Mouse (Mus musculus) limb, embryonic 13.5 days (tissue): Measurements from ENCODE around the gene Fam83d. TPM values are rescaled to one million over a fixed set of nuclear protein-coding genes. Genes with fewer than 3 reads are reported as not detected.

Experiments
- ATAC-seq: fragments of 200-750 bp; cut with Nextera tagmentation; 2 replicates; pipeline ENCODE4 v1.8.0; 2017; ENCODE audit warnings: low read depth, moderate number of reproducible peaks, moderate TSS enrichment; ENCODE audit not compliant: low FRiP score
- H3K27ac ChIP-seq: fragments of 300-500 bp; sonication (generic); 2 replicates; pipeline ENCODE4 v1.5.1; 2015; ENCODE audit warnings: inconsistent platforms, mild to moderate bottlenecking, moderate library complexity
- H3K27me3 ChIP-seq: fragments of 300-500 bp; sonication (generic); 2 replicates; pipeline ENCODE4 v1.6.1; 2015; ENCODE audit warnings: mild to moderate bottlenecking, inconsistent platforms
- H3K36me3 ChIP-seq: fragments of 300-500 bp; sonication (generic); 2 replicates; pipeline ENCODE4 v1.6.1; 2015; ENCODE audit warnings: inconsistent platforms, mild to moderate bottlenecking, moderate library complexity
- H3K4me1 ChIP-seq: fragments of 300-500 bp; sonication (generic); 2 replicates; pipeline ENCODE4 v1.6.1; 2015; ENCODE audit warnings: inconsistent platforms
- H3K4me2 ChIP-seq: fragments of 300-500 bp; sonication (generic); replicated peaks from 2 replicates; pipeline ENCODE4 v1.6.1; 2015; ENCODE audit warnings: inconsistent platforms, mild to moderate bottlenecking, moderate library complexity
- H3K4me3 ChIP-seq: fragments of 300-500 bp; sonication (generic); 2 replicates; pipeline ENCODE4 v1.5.1; 2015; ENCODE audit warnings: moderate library complexity, mild to moderate bottlenecking, inconsistent platforms
- H3K9ac ChIP-seq: fragments of 300-500 bp; sonication (generic); 2 replicates; pipeline ENCODE4 v1.6.1; 2015; ENCODE audit warnings: mild to moderate bottlenecking, inconsistent platforms
- H3K9me3 ChIP-seq: fragments of 300-500 bp; sonication (generic); 2 replicates; pipeline ENCODE4 v1.6.1; 2016; ENCODE audit warnings: inconsistent platforms
- WGBS: fragments of 180-500 bp; shearing (Covaris S2); methylation state at CpG from one replicate; pipeline ENCODE4 v1.1.7; 2015; 5-methylcytosine and 5-hydroxymethylcytosine counted together
- polyA plus RNA-seq: library from polyadenylated mRNA; unstranded; fragments of >200 nt; fragmentation: Nextera tagmentation; extraction: Ambion mirVana; gene quantifications from 2 replicates; pipeline ENCODE4 v1.2.1, GENCODE M21; 2015

Fam83d gene
- polyA plus RNA-seq, 1 experiment from 2014 or later, result 49.4 TPM

DNA sequence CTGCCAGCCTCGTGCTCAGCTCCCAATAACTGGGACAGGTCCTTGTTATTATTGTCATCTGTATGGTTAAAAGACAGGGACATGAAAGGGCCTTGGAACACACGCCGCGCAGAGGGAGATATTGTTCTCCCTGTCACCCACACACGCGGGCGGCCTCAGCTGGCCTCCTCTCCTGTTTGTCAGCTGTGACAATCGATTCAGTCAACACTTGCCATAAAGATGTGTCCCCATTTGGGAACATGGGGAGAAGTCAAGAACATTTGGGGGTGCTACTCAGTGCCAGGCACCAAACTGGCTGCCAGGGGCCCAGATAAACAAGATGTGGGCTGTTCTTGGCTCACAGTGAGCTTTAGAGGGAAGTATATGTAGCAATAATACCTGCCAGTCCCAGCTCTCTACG, 18.5 kb upstream of the Fam83d start:
- Histone ChIP-seq H3K4me1 (peaks cover 11% of the 10 kb centered on the region), H3K4me3 (no peak overlapping the region), H3K9me3 (no peaks in the 10 kb centered on the region), H3K27me3 (no peaks in the 10 kb centered on the region), H3K27ac (no peak overlapping the region), H3K4me2 (no peak overlapping the region), H3K9ac (no peak overlapping the region), H3K36me3 (no peaks in the 10 kb centered on the region)
- WGBS, result 92% methylated on average over 9 of the region's 9 CpGs
- no peak for ATAC-seq

DNA sequence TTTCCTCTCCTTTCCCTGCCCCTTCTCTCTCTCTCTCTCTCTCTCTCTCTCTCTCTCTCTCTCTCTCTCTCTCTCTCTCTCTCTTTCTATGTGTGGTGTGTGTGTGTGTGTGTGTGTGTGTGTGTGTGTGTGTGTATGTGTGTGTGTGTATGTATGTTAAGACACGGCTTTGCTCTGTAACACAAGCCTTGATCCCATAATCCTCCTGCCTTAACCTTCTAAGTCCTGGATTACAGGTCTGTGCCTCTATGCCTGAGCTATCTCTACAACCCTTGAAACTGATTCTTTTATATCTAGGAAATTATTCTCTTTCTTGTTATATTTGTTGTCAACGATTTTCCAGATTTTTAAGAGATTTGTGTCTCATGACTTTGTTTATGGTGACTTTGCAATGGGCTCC, 7.7 kb upstream of the Fam83d start:
- WGBS, result 66% methylated on average over 2 of the region's 2 CpGs
- Histone ChIP-seq H3K9ac (no peak overlapping the region), H3K36me3 (no peaks in the 10 kb centered on the region), H3K4me2 (no peak overlapping the region), H3K27me3 (no peaks in the 10 kb centered on the region), H3K27ac (no peak overlapping the region), H3K4me1 (no peaks in the 10 kb centered on the region), H3K4me3 (no peak overlapping the region), H3K9me3 (no peaks in the 10 kb centered on the region)
- ATAC-seq, result no peak

DNA sequence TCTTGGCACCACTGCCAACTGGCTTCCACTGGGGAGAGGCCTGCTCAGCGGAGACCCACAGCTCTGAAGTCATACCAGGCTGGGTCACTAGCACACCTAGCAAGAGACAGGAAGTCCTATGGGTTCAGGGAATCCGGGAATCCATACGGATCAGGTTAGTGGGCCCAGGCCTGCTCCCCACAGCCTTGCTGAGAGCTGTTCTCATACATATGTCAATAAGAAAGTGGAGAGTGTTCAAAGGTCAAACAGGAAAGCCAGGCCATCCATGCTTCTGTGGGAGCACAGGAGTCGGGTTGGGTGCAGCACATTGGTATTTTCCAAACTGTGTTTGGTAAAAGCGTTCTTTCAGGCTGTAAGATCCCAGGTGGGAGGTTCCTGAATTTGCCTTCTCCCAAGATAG, 5.6 kb upstream of the Fam83d start:
- Histone ChIP-seq H3K27ac (no peak overlapping the region), H3K4me2 (no peak overlapping the region), H3K4me3 (no peak overlapping the region), H3K36me3 (no peaks in the 10 kb centered on the region), H3K4me1 (no peaks in the 10 kb centered on the region), H3K27me3 (no peaks in the 10 kb centered on the region), H3K9ac (no peak overlapping the region), H3K9me3 (no peaks in the 10 kb centered on the region)
- 85% methylated on average over 5 of the region's 5 CpGs for WGBS
- ATAC-seq, result no peak

DNA sequence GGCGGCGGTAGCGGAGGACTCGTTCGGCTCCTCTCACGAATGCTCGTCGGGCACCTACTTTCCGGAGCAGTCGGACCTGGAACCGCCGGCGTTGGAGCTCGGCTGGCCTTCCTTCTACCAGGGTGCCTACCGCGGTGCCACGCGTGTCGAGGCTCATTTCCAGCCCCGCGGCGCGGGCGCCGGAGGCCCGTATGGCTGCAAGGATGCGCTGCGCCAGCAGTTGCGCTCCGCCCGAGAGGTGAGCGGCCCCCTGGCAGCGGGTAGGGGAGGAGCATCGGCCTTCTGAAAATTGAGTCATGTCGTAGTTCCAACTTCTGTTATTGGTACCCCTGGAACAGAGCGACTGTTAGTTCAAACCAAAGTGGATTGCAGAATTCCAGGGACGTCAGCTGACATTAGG, 457 bp downstream of the Fam83d start:
- Histone ChIP-seq H3K9me3 (no peaks in the 10 kb centered on the region), H3K27ac (peak overlapping the region; percentile 82), H3K4me1 (peaks cover 46% of the 10 kb centered on the region), H3K4me2 (peak overlapping the region; percentile 91), H3K27me3 (no peaks in the 10 kb centered on the region), H3K36me3 (peaks cover 6% of the 10 kb centered on the region; the same call in 1 of the 2 replicates), H3K9ac (peak overlapping the region; percentile 77), H3K4me3 (peak overlapping the region; percentile 78)
- WGBS, result under 1% methylated on average over 37 of the region's 37 CpGs
- no peak for ATAC-seq

DNA sequence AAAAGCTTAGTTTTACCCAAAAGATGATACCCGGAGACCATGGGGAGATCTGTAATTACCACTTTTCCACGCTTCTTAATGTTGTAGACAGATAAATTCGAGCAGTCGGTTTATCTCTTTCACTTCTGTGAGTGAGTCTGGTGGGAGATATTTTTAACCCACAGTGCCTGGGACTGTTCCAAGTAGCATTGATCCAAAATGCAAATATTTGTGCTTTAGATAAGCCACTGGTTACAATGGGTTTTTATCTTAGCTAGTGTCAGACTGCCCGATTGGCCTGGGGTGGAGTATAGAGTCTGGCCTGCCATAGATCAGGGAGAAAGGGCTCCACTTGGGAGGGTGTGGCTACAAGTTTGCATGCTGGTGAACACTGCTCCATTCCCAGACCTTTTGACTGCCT, 878 bp downstream of the Fam83d start:
- no peak for ATAC-seq
- peak overlapping the region; percentile 82 for H3K27ac ChIP-seq
- peak overlapping the region; percentile 77 for H3K9ac ChIP-seq

DNA sequence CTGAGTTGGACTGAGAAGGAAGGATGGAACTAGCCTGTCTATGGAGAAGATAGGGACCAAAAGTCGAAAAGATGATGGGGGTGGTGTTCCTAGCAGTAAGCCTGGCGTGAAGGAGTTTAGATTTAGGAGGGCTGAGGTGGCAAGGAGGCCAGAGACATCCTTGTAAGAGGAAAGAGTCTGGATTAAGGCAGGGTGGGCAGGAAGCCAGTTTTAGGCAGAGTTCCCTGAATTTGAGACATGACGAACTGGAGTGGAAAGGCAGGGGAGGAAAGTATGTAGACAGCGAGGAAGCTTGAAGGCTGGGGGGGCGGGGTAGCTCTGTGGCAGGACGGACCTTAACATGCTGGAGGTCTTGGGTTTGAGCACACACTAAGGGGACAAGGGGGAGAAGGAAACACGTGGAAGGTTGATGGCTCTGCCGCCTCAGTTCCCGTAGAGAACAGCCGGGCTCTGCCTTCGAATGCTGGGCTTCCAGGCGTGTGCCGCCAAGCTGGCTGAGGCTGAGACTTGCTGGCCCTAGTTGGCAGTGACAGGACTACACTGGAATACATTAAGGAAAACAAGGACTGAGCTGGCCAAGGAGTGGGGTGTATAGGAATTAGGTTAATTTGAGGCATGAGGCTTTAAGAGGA, 2.3 kb downstream of the Fam83d start:
- H3K9ac ChIP-seq, result peak overlapping the region; percentile 77
- no peaks in the 10 kb centered on the region for H3K9me3 ChIP-seq
- H3K4me2 ChIP-seq, result peak overlapping the region; percentile 91
- H3K27me3 ChIP-seq, result no peaks in the 10 kb centered on the region
- WGBS, result 32% methylated on average over 13 of the region's 13 CpGs
- ATAC-seq, result no peak
- peak overlapping the region; percentile 44; the same call in 1 of the 2 replicates for H3K27ac ChIP-seq
- peak overlapping the region; percentile 78 for H3K4me3 ChIP-seq
- peaks cover 13% of the 10 kb centered on the region; the same call in 1 of the 2 replicates for H3K36me3 ChIP-seq
- peaks cover 57% of the 10 kb centered on the region for H3K4me1 ChIP-seq

More for the DNA sequence above, 878 bp downstream of the Fam83d start:
- Histone ChIP-seq H3K36me3 (peaks cover 10% of the 10 kb centered on the region; the same call in 1 of the 2 replicates), H3K4me2 (peak overlapping the region; percentile 91), H3K4me3 (peak overlapping the region; percentile 78), H3K27me3 (no peaks in the 10 kb centered on the region), H3K4me1 (peaks cover 48% of the 10 kb centered on the region), H3K9me3 (no peaks in the 10 kb centered on the region)
- 12% methylated on average over 5 of the region's 5 CpGs for whole genome bisulfite sequencing

DNA sequence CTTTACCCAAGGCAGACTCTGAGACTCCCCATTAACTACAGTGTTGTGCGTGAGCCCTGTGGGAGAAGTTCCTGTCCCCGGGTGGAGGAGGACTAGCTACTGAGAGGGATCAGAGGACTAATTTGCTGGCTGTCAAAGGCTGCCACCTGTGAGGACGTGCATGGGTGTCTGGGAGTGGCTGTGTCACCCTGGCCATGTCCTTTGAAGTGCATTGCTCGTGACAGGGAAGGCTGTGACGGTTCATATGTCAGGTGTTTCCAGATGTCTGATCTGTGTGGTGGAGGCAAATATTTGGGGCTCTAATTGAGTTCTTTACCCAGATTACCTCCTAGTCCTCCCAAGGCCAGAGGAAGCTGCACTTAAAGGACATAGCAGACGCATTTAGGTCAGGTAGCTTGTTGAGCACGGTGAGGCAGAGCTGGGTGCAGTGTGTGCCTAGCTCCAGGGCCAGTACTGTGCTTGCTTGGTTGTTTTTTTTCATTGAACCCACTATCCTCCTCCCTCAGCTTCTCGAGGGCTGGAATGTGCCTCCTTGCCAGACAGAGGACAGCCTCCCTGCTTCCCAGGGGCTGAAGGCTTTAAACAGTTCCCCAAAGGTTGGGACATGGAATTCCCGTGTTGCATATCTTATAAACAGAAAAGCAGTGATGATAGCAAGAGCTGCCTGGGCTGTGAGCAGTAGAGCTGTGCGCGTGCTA, 3.3 kb downstream of the Fam83d start:
- Histone ChIP-seq H3K4me2 (peak overlapping the region; percentile 91), H3K27ac (no peak overlapping the region), H3K9me3 (no peaks in the 10 kb centered on the region), H3K4me3 (peak overlapping the region; percentile 78), H3K36me3 (peaks cover 15% of the 10 kb centered on the region; the same call in 1 of the 2 replicates), H3K9ac (no peak overlapping the region), H3K27me3 (no peaks in the 10 kb centered on the region), H3K4me1 (peaks cover 67% of the 10 kb centered on the region)
- no peak for ATAC-seq
- 44% methylated on average over 11 of the region's 11 CpGs for WGBS

DNA sequence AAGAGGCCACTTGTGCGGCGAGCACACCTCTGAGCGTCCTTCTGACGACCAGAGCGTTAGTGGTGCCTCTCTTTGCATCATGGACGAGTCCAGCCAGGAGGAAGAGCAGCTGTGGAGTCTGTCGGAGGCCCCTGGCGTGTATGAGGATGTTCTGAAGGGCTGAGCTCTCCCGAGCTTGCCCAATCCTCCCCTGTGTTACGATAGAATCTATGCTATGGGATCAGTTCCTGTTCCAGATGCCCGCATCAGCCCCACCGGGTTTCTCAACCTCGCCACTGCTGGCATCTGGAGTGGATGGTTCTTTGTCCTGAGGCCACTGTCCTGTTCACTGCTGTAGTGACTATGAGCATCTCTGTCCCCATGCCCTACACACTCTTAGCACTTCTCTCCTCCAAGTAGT, 4.9 kb downstream of the Fam83d start:
- Histone ChIP-seq H3K4me2 (no peak overlapping the region), H3K4me1 (peaks cover 83% of the 10 kb centered on the region), H3K27ac (no peak overlapping the region), H3K27me3 (no peaks in the 10 kb centered on the region), H3K9ac (no peak overlapping the region), H3K9me3 (no peaks in the 10 kb centered on the region), H3K4me3 (no peak overlapping the region), H3K36me3 (peaks cover 20% of the 10 kb centered on the region; the same call in 1 of the 2 replicates)
- ATAC-seq, result no peak
- whole genome bisulfite sequencing, result 89% methylated on average over 13 of the region's 13 CpGs

DNA sequence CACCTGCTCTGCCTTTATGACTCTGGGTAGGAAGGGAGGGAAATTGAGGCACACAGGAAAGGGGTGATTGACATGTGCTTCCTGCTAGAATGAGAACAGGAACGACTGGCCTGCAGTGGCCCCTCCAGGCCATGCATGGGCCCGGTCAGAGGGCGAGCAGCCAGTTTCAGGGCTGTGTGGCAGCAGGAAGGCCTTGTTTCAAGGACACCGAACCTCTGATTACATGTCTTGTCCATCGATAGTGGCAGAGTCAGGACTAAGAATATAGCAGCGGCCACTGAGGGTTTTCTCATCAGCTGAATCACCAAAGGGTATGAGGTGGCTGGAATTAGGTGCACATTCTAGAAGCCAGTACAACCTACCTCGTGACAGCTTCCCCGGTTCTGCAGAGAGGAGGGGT, 7.0 kb downstream of the Fam83d start:
- no peak overlapping the region for H3K4me2 ChIP-seq
- no peak overlapping the region for H3K9ac ChIP-seq
- H3K4me1 ChIP-seq, result peaks cover 76% of the 10 kb centered on the region
- no peak overlapping the region for H3K4me3 ChIP-seq
- WGBS, result 76% methylated on average over 8 of the region's 8 CpGs
- no peak for ATAC-seq
- no peak overlapping the region for H3K27ac ChIP-seq
- H3K9me3 ChIP-seq, result no peaks in the 10 kb centered on the region
- H3K27me3 ChIP-seq, result no peaks in the 10 kb centered on the region
- peaks cover 36% of the 10 kb centered on the region for H3K36me3 ChIP-seq

DNA sequence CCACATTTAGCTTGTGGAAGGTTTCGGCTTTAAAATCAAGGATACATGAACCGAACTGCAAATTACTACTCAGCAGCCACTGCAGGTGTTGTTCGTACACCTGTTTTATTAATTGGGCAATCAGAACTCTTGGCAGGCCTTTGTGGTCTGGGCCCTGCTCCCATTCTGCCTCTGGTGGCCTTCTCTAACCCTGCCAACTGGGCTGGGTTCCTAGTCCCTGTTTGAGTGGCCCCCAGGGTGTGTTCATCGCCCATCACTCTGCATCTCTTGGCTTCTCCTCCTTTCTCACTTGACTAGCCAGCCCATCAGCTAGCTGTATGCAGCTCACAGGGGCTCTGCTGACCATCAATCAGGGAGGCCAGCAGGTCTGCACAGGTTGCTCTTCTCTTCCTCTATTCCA, 8.8 kb downstream of the Fam83d start:
- H3K4me3 ChIP-seq, result no peak overlapping the region
- H3K4me1 ChIP-seq, result peaks cover 57% of the 10 kb centered on the region
- no peak overlapping the region for H3K4me2 ChIP-seq
- WGBS, result 68% methylated on average over 4 of the region's 4 CpGs
- no peak for ATAC-seq
- no peak overlapping the region for H3K27ac ChIP-seq
- H3K9me3 ChIP-seq, result no peaks in the 10 kb centered on the region
- H3K27me3 ChIP-seq, result no peaks in the 10 kb centered on the region
- H3K36me3 ChIP-seq, result peaks cover 54% of the 10 kb centered on the region
- no peak overlapping the region for H3K9ac ChIP-seq

DNA sequence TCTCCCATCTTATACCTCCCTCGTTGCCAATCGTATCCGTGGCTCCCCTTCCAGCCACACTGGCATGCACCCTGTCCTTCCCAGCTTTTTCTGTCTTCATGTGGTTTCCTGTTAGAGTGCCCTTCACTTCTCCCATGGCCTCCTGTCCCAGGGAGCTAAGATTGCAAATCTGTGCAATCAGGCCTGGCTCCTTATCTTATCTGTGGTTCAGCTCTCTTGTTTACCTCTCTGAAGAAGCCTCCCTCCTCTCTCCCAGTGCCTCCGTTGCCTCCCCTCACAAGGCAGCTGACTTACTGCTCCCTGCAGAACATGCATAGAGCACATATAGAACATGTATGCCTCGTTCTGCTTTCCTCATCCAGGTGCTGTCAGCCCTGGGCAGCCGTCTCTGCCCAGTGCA, 9.6 kb downstream of the Fam83d start:
- ATAC-seq, result no peak
- H3K4me2 ChIP-seq, result no peak overlapping the region
- H3K27ac ChIP-seq, result peak overlapping the region; percentile 44; the same call in 1 of the 2 replicates
- H3K9me3 ChIP-seq, result no peaks in the 10 kb centered on the region
- no peaks in the 10 kb centered on the region for H3K27me3 ChIP-seq
- H3K9ac ChIP-seq, result 0 out of 2 replicates have a peak overlapping the region, but pooled peaks have one; percentile 13
- H3K4me3 ChIP-seq, result no peak overlapping the region
- peaks cover 50% of the 10 kb centered on the region for H3K4me1 ChIP-seq
- peaks cover 61% of the 10 kb centered on the region for H3K36me3 ChIP-seq
- WGBS, result 60% methylated on average over 6 of the region's 6 CpGs

DNA sequence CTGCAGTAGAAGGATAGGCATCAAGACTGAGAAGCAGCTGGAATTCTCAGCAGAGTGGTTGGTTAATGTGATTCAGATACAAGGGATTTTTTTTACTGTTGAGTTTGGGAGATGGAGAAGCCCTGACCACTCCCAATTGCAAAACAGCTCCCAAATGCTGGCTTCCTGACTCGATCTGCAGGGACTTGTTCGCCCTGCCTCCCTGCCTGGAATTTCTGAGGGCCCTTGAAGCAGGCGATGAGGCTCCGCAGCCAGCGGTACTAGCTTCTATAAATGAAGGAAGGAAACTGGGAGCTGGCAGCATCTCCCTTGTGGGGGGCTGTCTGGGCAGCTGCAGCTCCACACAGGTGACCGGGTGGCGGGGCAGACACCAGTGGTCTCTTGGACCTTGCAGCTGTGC, 10.5 kb downstream of the Fam83d start:
- peaks cover 63% of the 10 kb centered on the region for H3K36me3 ChIP-seq
- H3K27me3 ChIP-seq, result no peaks in the 10 kb centered on the region
- no peak overlapping the region for H3K4me2 ChIP-seq
- no peaks in the 10 kb centered on the region for H3K9me3 ChIP-seq
- peaks cover 46% of the 10 kb centered on the region for H3K4me1 ChIP-seq
- 0 out of 2 replicates have a peak overlapping the region, but pooled peaks have one; percentile 8 for H3K9ac ChIP-seq
- WGBS, result 39% methylated on average over 7 of the region's 7 CpGs
- 0 out of 2 replicates have a peak overlapping the region, but pooled peaks have one; percentile 44 for H3K27ac ChIP-seq
- no peak for ATAC-seq
- H3K4me3 ChIP-seq, result no peak overlapping the region
